Mouse (Mus musculus): ENCODE measurements at regions not wholly inside any gene's neighbourhood (a gene's known extent, or its start where the extent isn't known, plus 50 kb on each side); places are given as distances from the start of the nearest gene placed in this dataset.

GRCm38 (mm10) chr2:57905184-57905583 is 92.5 kb upstream of the Galnt5 start:
- TF ChIP-seq POLR2A (IDR thresholded peaks at IDR 0.05; ENCODE audit: extremely low read depth, insufficient read depth, low read length) (no peak), CTCF (IDR thresholded peaks at IDR 0.05; ENCODE audit: low read depth, low read length) (no peak)
